Mouse (Mus musculus) midbrain, embryonic 15.5 days (tissue): ENCODE measurements around the gene Hmbs. TPM values are rescaled to one million over a fixed set of nuclear protein-coding genes. Genes with fewer than 3 reads are reported as not detected.
"Not testable (repeated sequence)": the region's sequence is repeated elsewhere in the genome, so short reads cannot be mapped to it uniquely, and the experiment has no call there.

Experiments
- ATAC-seq: fragments of 200-750 bp; cut with Nextera tagmentation; replicated peaks from 2 replicates; pipeline ENCODE4 v1.8.0; 2017; ENCODE audit warnings: moderate TSS enrichment
- H3K27ac ChIP-seq: fragments of 300-500 bp; sonication (generic); 2 replicates; pipeline ENCODE4 v1.5.1; 2015; ENCODE audit warnings: mild to moderate bottlenecking, inconsistent platforms
- H3K27me3 ChIP-seq: fragments of 300-500 bp; sonication (generic); replicated peaks from 2 replicates; pipeline ENCODE4 v1.6.1; 2015; ENCODE audit warnings: inconsistent platforms
- H3K36me3 ChIP-seq: fragments of 300-500 bp; sonication (generic); replicated peaks from 2 replicates; pipeline ENCODE4 v1.6.1; 2015; ENCODE audit warnings: inconsistent platforms
- H3K4me1 ChIP-seq: fragments of 300-500 bp; sonication (generic); 2 replicates; pipeline ENCODE4 v1.6.1; 2015; ENCODE audit warnings: inconsistent platforms
- H3K4me2 ChIP-seq: fragments of 300-500 bp; sonication (generic); 2 replicates; pipeline ENCODE4 v1.6.1; 2015; ENCODE audit warnings: inconsistent platforms, mild to moderate bottlenecking, moderate library complexity
- H3K4me3 ChIP-seq: fragments of 300-500 bp; sonication (generic); 2 replicates; pipeline ENCODE4 v1.5.1; 2015; ENCODE audit warnings: mild to moderate bottlenecking, inconsistent platforms
- H3K9ac ChIP-seq: fragments of 300-500 bp; sonication (generic); 2 replicates; pipeline ENCODE4 v1.6.1; 2015; ENCODE audit warnings: mild to moderate bottlenecking, inconsistent platforms
- H3K9me3 ChIP-seq: fragments of 300-500 bp; sonication (generic); 2 replicates; pipeline ENCODE4 v1.6.1; 2016; ENCODE audit warnings: inconsistent platforms
- WGBS: fragments of 180-500 bp; shearing (Covaris S2); methylation state at CpG from one replicate; pipeline ENCODE4 v1.1.7; 2015; ENCODE audit warnings: mixed read lengths; 5-methylcytosine and 5-hydroxymethylcytosine counted together
- polyA plus RNA-seq: library from polyadenylated mRNA; unstranded; fragments of >200 nt; fragmentation: Nextera tagmentation; extraction: Ambion mirVana; gene quantifications from 2 replicates; pipeline ENCODE4 v1.2.1, GENCODE M21; 2015

Gene Hmbs
- polyA plus RNA-seq, 1 experiment from 2014 or later: 63.1 TPM

- Histone ChIP-seq H3K4me1 (peaks cover 19% of the 10 kb centered on the region), H3K36me3 (peaks cover 28% of the 10 kb centered on the region), H3K4me2 (peak overlapping the region; percentile 61), H3K9ac (0 out of 2 replicates have a peak overlapping the region, but pooled peaks have one; percentile 21), H3K9me3 (no peaks in the 10 kb centered on the region), H3K27me3 (no peaks in the 10 kb centered on the region), H3K4me3 (peak overlapping the region; percentile 90), H3K27ac (no peak overlapping the region)
- 87% methylated on average over 5 of the region's 5 CpGs for WGBS
- no peak for ATAC-seq
Observed at GRCm38 (mm10) chr9:44327926-44328325, 16.1 kb downstream of the Hmbs start.

- Histone ChIP-seq H3K36me3 (peaks cover 22% of the 10 kb centered on the region), H3K4me1 (peaks cover 19% of the 10 kb centered on the region), H3K9me3 (no peaks in the 10 kb centered on the region), H3K9ac (peak overlapping the region; percentile 85), H3K4me2 (peak overlapping the region; percentile 61), H3K27me3 (no peaks in the 10 kb centered on the region), H3K4me3 (peak overlapping the region; percentile 90), H3K27ac (peak overlapping the region; percentile 90)
- peak; percentile 25 for ATAC-seq
- WGBS: 0% methylated on average over 22 of the region's 22 CpGs
Observed at GRCm38 (mm10) chr9:44327064-44327711, 16.8 kb downstream of the Hmbs start.

GRCm38 (mm10) chr9:44326371-44327063 is 17.5 kb downstream of the Hmbs start:
- peak overlapping the region; percentile 90 for H3K4me3 ChIP-seq
- peak overlapping the region; percentile 90 for H3K27ac ChIP-seq
- peaks cover 19% of the 10 kb centered on the region for H3K4me1 ChIP-seq
- no peaks in the 10 kb centered on the region for H3K9me3 ChIP-seq
- H3K4me2 ChIP-seq: peak overlapping the region; percentile 61
- 0% methylated on average over 38 of the region's 38 CpGs for WGBS
- no peaks in the 10 kb centered on the region for H3K27me3 ChIP-seq
- H3K9ac ChIP-seq: peak overlapping the region; percentile 85
- H3K36me3 ChIP-seq: peaks cover 17% of the 10 kb centered on the region
- peak; percentile 96 for ATAC-seq

- Histone ChIP-seq H3K4me1 (peaks cover 22% of the 10 kb centered on the region), H3K9me3 (no peaks in the 10 kb centered on the region), H3K9ac (peak within 1 kb of the TSS; percentile 85), H3K4me3 (peak within 1 kb of the TSS; percentile 90), H3K27me3 (no peaks in the 10 kb centered on the region), H3K36me3 (peaks cover 11% of the 10 kb centered on the region; the same call in 1 of the 2 replicates), H3K4me2 (peak within 1 kb of the TSS; percentile 61), H3K27ac (peak within 1 kb of the TSS; percentile 90)
- ATAC-seq: peak; percentile 62
- 3% methylated on average over 12 of the region's 12 CpGs for WGBS
Observed at GRCm38 (mm10) chr9:44325768-44326370, 18.2 kb downstream of the Hmbs start, which contains the start of gene Dpagt1. Gene Dpagt1 (plus strand): TSS chr9:44326019.

- WGBS: 59% methylated on average over 7 of the region's 8 CpGs
- not testable (repeated sequence) for H3K27me3 ChIP-seq, H3K9ac ChIP-seq, H3K36me3 ChIP-seq, ATAC-seq, H3K27ac ChIP-seq, H3K9me3 ChIP-seq
- Histone ChIP-seq H3K4me2 (peak overlapping the region; percentile 61), H3K4me1 (peaks cover 27% of the 10 kb centered on the region), H3K4me3 (peak overlapping the region; percentile 90; the same call in 1 of the 2 replicates)
Observed at GRCm38 (mm10) chr9:44325032-44325767, 18.8 kb downstream of the Hmbs start.

- H3K27ac ChIP-seq: no peak overlapping the region
- H3K27me3 ChIP-seq: no peaks in the 10 kb centered on the region
- no peak overlapping the region for H3K9ac ChIP-seq
- H3K4me3 ChIP-seq: no peak overlapping the region
- 0 out of 2 replicates have a peak, but pooled peaks cover 5% of the 10 kb centered on the region for H3K36me3 ChIP-seq
- WGBS: 83% methylated on average over 6 of the region's 6 CpGs
- no peak for ATAC-seq
- no peaks in the 10 kb centered on the region for H3K9me3 ChIP-seq
- peaks cover 31% of the 10 kb centered on the region for H3K4me1 ChIP-seq
- no peak overlapping the region for H3K4me2 ChIP-seq
Observed at GRCm38 (mm10) chr9:44324147-44324546, 19.9 kb downstream of the Hmbs start.

GRCm38 (mm10) chr9:44323656-44324055 is 20.4 kb downstream of the Hmbs start:
- 44% methylated on average over 1 of the region's 4 CpGs for WGBS
- H3K9ac ChIP-seq, H3K4me2 ChIP-seq, ATAC-seq, H3K27ac ChIP-seq, H3K4me3 ChIP-seq, H3K27me3 ChIP-seq, H3K36me3 ChIP-seq, H3K9me3 ChIP-seq: not testable (repeated sequence)
- H3K4me1 ChIP-seq: peaks cover 36% of the 10 kb centered on the region

- H3K4me1 ChIP-seq: peaks cover 37% of the 10 kb centered on the region
- peaks cover 4% of the 10 kb centered on the region; the same call in 1 of the 2 replicates for H3K36me3 ChIP-seq
- H3K9me3 ChIP-seq: no peaks in the 10 kb centered on the region
- WGBS: 16% methylated on average over 6 of the region's 6 CpGs
- peak overlapping the region; percentile 31 for H3K9ac ChIP-seq
- peak overlapping the region; percentile 77 for H3K27ac ChIP-seq
- no peaks in the 10 kb centered on the region for H3K27me3 ChIP-seq
- H3K4me2 ChIP-seq: peak overlapping the region; percentile 97
- peak; percentile 21; the same call in 1 of the 2 replicates for ATAC-seq
- H3K4me3 ChIP-seq: peak overlapping the region; percentile 88
Observed at GRCm38 (mm10) chr9:44320799-44321133, 23.3 kb downstream of the Hmbs start.

- Histone ChIP-seq H3K4me3 (peak within 1 kb of the TSS; percentile 88), H3K27me3 (no peaks in the 10 kb centered on the region), H3K27ac (peak within 1 kb of the TSS; percentile 85), H3K9me3 (no peaks in the 10 kb centered on the region), H3K9ac (peak within 1 kb of the TSS; percentile 89), H3K36me3 (peaks cover 8% of the 10 kb centered on the region; the same call in 1 of the 2 replicates), H3K4me2 (peak within 1 kb of the TSS; percentile 97), H3K4me1 (peaks cover 34% of the 10 kb centered on the region)
- 0% methylated on average over 65 of the region's 67 CpGs for WGBS
- ATAC-seq: peak; percentile 98
Observed at GRCm38 (mm10) chr9:44319887-44320798, 23.9 kb downstream of the Hmbs start, which contains the start of gene C2cd2l. Gene C2cd2l (minus strand): TSS chr9:44320285.

GRCm38 (mm10) chr9:44319105-44319886 is 24.7 kb downstream of the Hmbs start:
- H3K4me2 ChIP-seq: peak overlapping the region; percentile 97
- no peaks in the 10 kb centered on the region for H3K27me3 ChIP-seq
- H3K9ac ChIP-seq: peak overlapping the region; percentile 89
- H3K4me3 ChIP-seq: peak overlapping the region; percentile 88
- peaks cover 34% of the 10 kb centered on the region for H3K4me1 ChIP-seq
- WGBS: 2% methylated on average over 37 of the region's 37 CpGs
- H3K27ac ChIP-seq: peak overlapping the region; percentile 85
- H3K9me3 ChIP-seq: no peaks in the 10 kb centered on the region
- H3K36me3 ChIP-seq: peaks cover 12% of the 10 kb centered on the region
- ATAC-seq: peak; percentile 34

- Histone ChIP-seq H3K27ac (no peak overlapping the region), H3K36me3 (peaks cover 12% of the 10 kb centered on the region), H3K27me3 (no peaks in the 10 kb centered on the region), H3K4me1 (peaks cover 34% of the 10 kb centered on the region), H3K9ac (peak overlapping the region; percentile 89), H3K4me2 (peak overlapping the region; percentile 97), H3K4me3 (peak overlapping the region; percentile 88), H3K9me3 (no peaks in the 10 kb centered on the region)
- WGBS: 30% methylated on average over 3 of the region's 3 CpGs
- no peak for ATAC-seq
Observed at GRCm38 (mm10) chr9:44318826-44319095, 25.3 kb downstream of the Hmbs start.
